Mouse (Mus musculus) Patski (cell line): Measurements from ENCODE around the gene Dync1i1. TPM values are rescaled to one million over a fixed set of nuclear protein-coding genes. Genes with fewer than 3 reads are reported as not detected.

Experiments
- ATAC-seq: fragments of 100-300 bp; one replicate; pipeline ENCODE4 v1.8.0; 2021
- CTCF ChIA-PET: fragments of 350-600 bp; sonication (Branson Sonifier 250); formaldehyde crosslinking; loops from one replicate; lab custom pipeline; 2022; ENCODE audit warnings: inconsistent platforms; lab: Charles Lee
- POLR2A ChIA-PET: fragments of 350-600 bp; sonication (Branson Sonifier 250); formaldehyde crosslinking; loops from one replicate; lab custom pipeline; 2022; ENCODE audit warnings: antibody characterized with exemption, inconsistent platforms; lab: Charles Lee
- DNase-seq: peaks from one replicate; pipeline ENCODE4 v3.0.0-alpha.2; 2011; ENCODE audit warnings: low read depth, low spot score
- H3K27me3 ChIP-seq: fragments of 371-371 bp; one replicate; pipeline ENCODE4 v1.5.1; 2021
- CTCF ChIP-seq: fragments of 100-300 bp; IDR thresholded peaks from one replicate; pipeline ENCODE4 v1.5.1; 2021
- in situ Hi-C: fragments of 300-500 bp; cut with MboI; formaldehyde crosslinking; loops from 3 replicates; pipeline ENCODE4 v1.11.1; 2018; ENCODE audit warnings: low pct_unique_long_range_greater_than_20kb, mixed read lengths
- polyA plus RNA-seq: library from polyadenylated mRNA; unstranded; gene quantifications from one replicate; pipeline ENCODE4 v1.2.3, GENCODE M21; 2021

The Dync1i1 gene
- polyA plus RNA-seq, 1 experiment from 2014 or later = 2.2 TPM

GRCm38 (mm10) chr6:6053946-6054345 lies 328.5 kb downstream of the Dync1i1 start:
- in situ Hi-C loops = no loop called here
- ChIA-PET CTCF (interaction anchor here (1.9 kb wide), 1 partner anchor 10 kb away, joined by 7 read pairs; no protein-coding TSS in a partner anchor), POLR2A (no interaction called here)
- no peaks in the 10 kb centered on the region for H3K27me3 ChIP-seq
- DNase-seq (peak; percentile 58), ATAC-seq (no peak)
- no peak for TF ChIP-seq CTCF

- POLR2A ChIA-PET = no interaction called here
- TF ChIP-seq CTCF = no peak
- in situ Hi-C loops = no loop called here
- H3K27me3 ChIP-seq = no peaks in the 10 kb centered on the region
- ATAC-seq = no peak
- no peak for DNase-seq
- CTCF ChIA-PET = no interaction called here
Measured at GRCm38 (mm10) chr6:6058548-6058947, 333.1 kb downstream of the Dync1i1 start.

- CTCF ChIA-PET = no interaction called here
- ATAC-seq (no peak), DNase-seq (no peak)
- in situ Hi-C loops = no loop called here
- TF ChIP-seq CTCF = no peak
- H3K27me3 ChIP-seq = no peaks in the 10 kb centered on the region
- POLR2A ChIA-PET = no interaction called here
Measured at GRCm38 (mm10) chr6:6067201-6067600, 341.8 kb downstream of the Dync1i1 start.

- TF ChIP-seq CTCF = no peak
- no peaks in the 10 kb centered on the region for H3K27me3 ChIP-seq
- DNase-seq (no peak), ATAC-seq (no peak)
- ChIA-PET POLR2A (no interaction called here), CTCF (interaction anchor here (1.3 kb wide), 1 partner anchor 13 kb away, joined by 3 read pairs; no protein-coding TSS in a partner anchor)
- in situ Hi-C loops = no loop called here
Measured at GRCm38 (mm10) chr6:6070015-6070414, 344.6 kb downstream of the Dync1i1 start.

GRCm38 (mm10) chr6:6071038-6071437 lies 345.6 kb downstream of the Dync1i1 start:
- no peak for ATAC-seq
- in situ Hi-C loops = no loop called here
- no peak for TF ChIP-seq CTCF
- CTCF ChIA-PET = no interaction called here
- no peak for DNase-seq
- no peaks in the 10 kb centered on the region for H3K27me3 ChIP-seq
- POLR2A ChIA-PET = no interaction called here

- ATAC-seq (no peak), DNase-seq (no peak)
- POLR2A ChIA-PET = interaction anchor here (0.6 kb wide), 2 partner anchors 206 to 576 kb away, joined by 3 to 5 read pairs; no protein-coding TSS in a partner anchor
- H3K27me3 ChIP-seq = no peaks in the 10 kb centered on the region
- CTCF ChIA-PET = interaction anchor here (0.7 to 1.0 kb wide), 3 partner anchors 9 to 33 kb away, joined by 3 to 4 read pairs (median 3); no protein-coding TSS in a partner anchor
- no peak for TF ChIP-seq CTCF
- in situ Hi-C loops = no loop called here
Measured at GRCm38 (mm10) chr6:6075940-6076447, 350.6 kb downstream of the Dync1i1 start.

- in situ Hi-C loops = no loop called here
Measured at GRCm38 (mm10) chr6:6077234-6077633, 351.8 kb downstream of the Dync1i1 start.

More at GRCm38 (mm10) chr6:6077234-6077633, 351.8 kb downstream of the Dync1i1 start:
- ATAC-seq (no peak), DNase-seq (no peak)
- ChIA-PET CTCF (no interaction called here), POLR2A (no interaction called here)
- H3K27me3 ChIP-seq = no peaks in the 10 kb centered on the region
- TF ChIP-seq CTCF = no peak

Other genes with a start within 250 kb of the Dync1i1 start
- gene Pdk4, start 229.3 kb upstream of the Dync1i1 start, polyA plus RNA-seq = 6.0 TPM